In the genomic region with DNA sequence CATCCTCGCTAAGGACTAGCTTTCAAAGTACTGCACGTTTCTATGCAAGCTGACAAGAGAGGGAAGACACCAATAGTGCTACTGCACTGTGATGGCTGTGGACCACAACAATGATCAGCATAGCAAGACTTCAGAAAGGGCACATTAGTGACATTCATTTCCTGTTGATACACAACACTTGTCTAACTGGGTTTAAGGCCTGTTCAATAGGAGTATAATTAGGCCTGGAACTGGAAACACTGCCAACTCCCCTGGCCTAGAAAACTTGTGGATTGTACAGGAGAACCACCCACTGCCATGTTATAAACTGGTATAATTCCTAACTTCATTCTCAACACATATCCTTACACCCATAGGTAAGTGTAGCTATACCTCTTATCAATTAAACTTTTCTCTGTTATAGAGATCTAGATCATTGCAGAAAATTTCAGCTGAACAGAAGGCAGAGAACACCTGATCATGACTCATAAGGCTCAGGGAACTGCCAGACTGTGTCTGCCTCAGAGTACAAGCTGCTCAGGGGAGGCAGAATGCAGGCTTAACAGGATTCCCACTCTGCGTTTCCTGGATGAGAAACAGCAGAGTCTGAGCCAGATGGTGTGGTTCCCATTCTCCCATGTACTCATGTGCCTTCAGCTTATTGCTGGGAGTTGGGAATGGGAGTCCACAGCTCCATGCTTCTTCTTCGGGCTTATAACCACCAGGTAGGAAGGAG, we compare ENCODE assay signal across 13 mouse cellular contexts.
DNase-seq lines count a peak whose midpoint lies in the region; ATAC-seq lines count a peak whose summit lies in the region.
"Had no signal": no experiment of that assay in that cellular context is flagged by ENCODE, and none has a peak within 500 bp of the region (broad histone marks: within the 10 kb centered on the region; RNA-seq: fewer than 3 reads in every experiment).

No protein-coding gene starts in this region.

- H3K9me3 ChIP-seq in hindbrain, embryonic 15.5 days = no peaks in the 10 kb centered on the region
- no peaks in the 10 kb centered on the region for H3K9me3 ChIP-seq in hindbrain, embryonic 12.5 days (replicated peaks)
- no peaks in the 10 kb centered on the region for H3K9me3 ChIP-seq in midbrain, embryonic 16.5 days (replicated peaks; ENCODE audit: control insufficient read depth, low read length, poor library complexity, severe bottlenecking)
- H3K9me3 ChIP-seq: embryonic facial prominence, embryonic 15.5 days; heart, embryonic 13.5 days; megakaryocyte, embryonic 14.5 days; neural tube, embryonic 15.5 days had no signal

- 83% methylated on average over 4 of the region's 4 CpGs for WGBS in hindbrain, embryonic 15.5 days
- WGBS in hindbrain, embryonic 12.5 days = 91% methylated on average over 4 of the region's 4 CpGs
- 89% methylated on average over 4 of the region's 4 CpGs for WGBS in midbrain, embryonic 16.5 days

- intact Hi-C loops in gastrocnemius, postnatal 36 days (cut with DNase I) = no loop called here

- H3K4me3 ChIP-seq in hindbrain, embryonic 15.5 days = no peak overlapping the region
- no peak overlapping the region for H3K4me3 ChIP-seq in hindbrain, embryonic 12.5 days
- H3K4me3 ChIP-seq in midbrain, embryonic 16.5 days (ENCODE audit: low read depth, low read length) = no peak overlapping the region
- H3K4me3 ChIP-seq: embryonic facial prominence, embryonic 15.5 days; heart, embryonic 13.5 days; megakaryocyte, embryonic 14.5 days; neural tube, embryonic 15.5 days had no signal

- no peak overlapping the region for H3K27ac ChIP-seq in hindbrain, embryonic 15.5 days (replicated peaks)
- no peak overlapping the region for H3K27ac ChIP-seq in hindbrain, embryonic 12.5 days
- H3K27ac ChIP-seq in midbrain, embryonic 16.5 days (ENCODE audit: low read length) = no peak overlapping the region
- H3K27ac ChIP-seq: embryonic facial prominence, embryonic 15.5 days; heart, embryonic 13.5 days; neural tube, embryonic 15.5 days had no signal

- no peak overlapping the region for H3K9ac ChIP-seq in hindbrain, embryonic 15.5 days
- H3K9ac ChIP-seq in hindbrain, embryonic 12.5 days = no peak overlapping the region
- H3K9ac ChIP-seq in midbrain, embryonic 16.5 days (ENCODE audit: low read depth, low read length) = no peak overlapping the region
- H3K9ac ChIP-seq: embryonic facial prominence, embryonic 15.5 days; heart, embryonic 13.5 days; neural tube, embryonic 15.5 days had no signal

- no peaks in the 10 kb centered on the region for H3K4me1 ChIP-seq in hindbrain, embryonic 15.5 days (replicated peaks)
- H3K4me1 ChIP-seq in hindbrain, embryonic 12.5 days = no peaks in the 10 kb centered on the region
- H3K4me1 ChIP-seq in midbrain, embryonic 16.5 days (ENCODE audit: control insufficient read depth, insufficient read depth, low read length) = no peaks in the 10 kb centered on the region
- H3K4me1 ChIP-seq: embryonic facial prominence, embryonic 15.5 days; heart, embryonic 13.5 days; megakaryocyte, embryonic 14.5 days; neural tube, embryonic 15.5 days had no signal

- ATAC-seq in hindbrain, embryonic 15.5 days (ENCODE audit: low FRiP score, low read depth) = 0 out of 2 replicates have a peak, but pooled peaks have one; percentile 23
- no peak for ATAC-seq in hindbrain, embryonic 12.5 days (ENCODE audit: low FRiP score)
- ATAC-seq in megakaryocyte progenitor cell, adult 5-6 weeks (replicated peaks; ENCODE audit: poor library complexity) = no peak
- no peak for ATAC-seq in midbrain, embryonic 16.5 days

- no peak overlapping the region for H3K4me2 ChIP-seq in hindbrain, embryonic 15.5 days
- no peak overlapping the region for H3K4me2 ChIP-seq in hindbrain, embryonic 12.5 days (replicated peaks)
- no peak overlapping the region for H3K4me2 ChIP-seq in midbrain, embryonic 16.5 days (ENCODE audit: low read length)
- H3K4me2 ChIP-seq: embryonic facial prominence, embryonic 15.5 days; heart, embryonic 13.5 days; neural tube, embryonic 15.5 days had no signal

- H3K36me3 ChIP-seq in hindbrain, embryonic 15.5 days = no peaks in the 10 kb centered on the region
- no peaks in the 10 kb centered on the region for H3K36me3 ChIP-seq in hindbrain, embryonic 12.5 days
- H3K36me3 ChIP-seq in midbrain, embryonic 16.5 days (ENCODE audit: control insufficient read depth, insufficient read depth, low read length) = no peaks in the 10 kb centered on the region
- H3K36me3 ChIP-seq: embryonic facial prominence, embryonic 15.5 days; heart, embryonic 13.5 days; neural tube, embryonic 15.5 days had no signal

- DNase-seq in frontal cortex, adult 2 months (ENCODE audit: extremely low spot score in 1 of 2, low spot score in 1 of 2) = peak; percentile 76 to 82
- DNase-seq in left cerebral cortex, adult 18-20 months (ENCODE audit: low spot score in 2 of 2) = peak; percentile 67 to 68
- DNase-seq in right cerebral cortex, postnatal 4 days = peak; percentile 7
- DNase-seq in gastrocnemius, postnatal 36 days = no peak
- DNase-seq: kidney, adult 18-20 months had no signal

- no peaks in the 10 kb centered on the region for H3K27me3 ChIP-seq in hindbrain, embryonic 15.5 days
- no peaks in the 10 kb centered on the region for H3K27me3 ChIP-seq in hindbrain, embryonic 12.5 days
- no peaks in the 10 kb centered on the region for H3K27me3 ChIP-seq in midbrain, embryonic 16.5 days (ENCODE audit: control insufficient read depth, insufficient read depth, low read depth, low read length)
- H3K27me3 ChIP-seq: embryonic facial prominence, embryonic 15.5 days; heart, embryonic 13.5 days; megakaryocyte, embryonic 14.5 days; neural tube, embryonic 15.5 days had no signal

Comparison
In these comparisons a context has a peak if more than half of its experiments do, and no peak if none do; other contexts are left out.
1. DNase-seq: peak in frontal cortex, adult 2 months (2 of 2), left cerebral cortex, adult 18-20 months (2 of 2) and right cerebral cortex, postnatal 4 days (single experiment); none in gastrocnemius, postnatal 36 days (0 of 2).